Mouse (Mus musculus) naive thymus-derived CD4-positive, alpha-beta T cell, adult 2 months (primary cell): ENCODE data around the gene Cwc15.
A peak's percentile ranks its signal among the peaks of the same experiment; 100 is the strongest.
"Not testable (repeated sequence)": the region's sequence is repeated elsewhere in the genome, so short reads cannot be mapped to it uniquely, and the experiment has no call there.

Source experiments
- DNase-seq: peaks from one replicate; pipeline ENCODE4 v3.0.0-alpha.2; 2011; ENCODE audit warnings: low read depth

The Cwc15 gene

GRCm38 (mm10) chr9:14500023-14500915, at the start of gene Cwc15, which contains the start of gene Kdm4d:
TSS of gene Cwc15 (plus strand) at chr9:14500617.
TSS of gene Kdm4d (minus strand) at chr9:14500482.
- peak; percentile 97 for DNase-seq

- DNase-seq = not testable (repeated sequence)
Observed at GRCm38 (mm10) chr9:14451120-14451519, 49.3 kb upstream of the Cwc15 start.

- DNase-seq = no peak
Observed at GRCm38 (mm10) chr9:14456320-14456719, 44.1 kb upstream of the Cwc15 start.

GRCm38 (mm10) chr9:14462536-14462935, 37.9 kb upstream of the Cwc15 start:
- not testable (repeated sequence) for DNase-seq

- DNase-seq = not testable (repeated sequence)
Observed at GRCm38 (mm10) chr9:14463668-14464067, 36.7 kb upstream of the Cwc15 start.

- DNase-seq = peak; percentile 65
Observed at GRCm38 (mm10) chr9:14498896-14499705, 1.3 kb upstream of the Cwc15 start.

- DNase-seq = no peak
Observed at GRCm38 (mm10) chr9:14500916-14501424, 553 bp downstream of the Cwc15 start.

- no peak for DNase-seq
Observed at GRCm38 (mm10) chr9:14512633-14513445, 12.4 kb downstream of the Cwc15 start.

GRCm38 (mm10) chr9:14517296-14517695, 16.9 kb downstream of the Cwc15 start:
- DNase-seq = no peak

GRCm38 (mm10) chr9:14518105-14518504, 17.7 kb downstream of the Cwc15 start:
- no peak for DNase-seq

GRCm38 (mm10) chr9:14520971-14521670, 20.7 kb downstream of the Cwc15 start:
- no peak for DNase-seq

GRCm38 (mm10) chr9:14521695-14522094, 21.3 kb downstream of the Cwc15 start:
- DNase-seq = no peak

GRCm38 (mm10) chr9:14523408-14524043, 23.1 kb downstream of the Cwc15 start:
- peak; percentile 74 for DNase-seq

- no peak for DNase-seq
Observed at GRCm38 (mm10) chr9:14530004-14530403, 29.6 kb downstream of the Cwc15 start.

- no peak for DNase-seq
Observed at GRCm38 (mm10) chr9:14532283-14532682, 31.9 kb downstream of the Cwc15 start.

- no peak for DNase-seq
Observed at GRCm38 (mm10) chr9:14533659-14534058, 33.2 kb downstream of the Cwc15 start.

GRCm38 (mm10) chr9:14534833-14535456, 34.5 kb downstream of the Cwc15 start:
- no peak for DNase-seq

- DNase-seq = no peak
Observed at GRCm38 (mm10) chr9:14544034-14544757, 43.8 kb downstream of the Cwc15 start.
